Mouse (Mus musculus): Measurements from ENCODE around the gene Naa16.
A peak's percentile ranks its signal among the peaks of the same experiment; 100 is the strongest.
"Not testable (repeated sequence)": the region's sequence is repeated elsewhere in the genome, so short reads cannot be mapped to it uniquely, and the experiment has no call there.

Naa16 gene

DNA sequence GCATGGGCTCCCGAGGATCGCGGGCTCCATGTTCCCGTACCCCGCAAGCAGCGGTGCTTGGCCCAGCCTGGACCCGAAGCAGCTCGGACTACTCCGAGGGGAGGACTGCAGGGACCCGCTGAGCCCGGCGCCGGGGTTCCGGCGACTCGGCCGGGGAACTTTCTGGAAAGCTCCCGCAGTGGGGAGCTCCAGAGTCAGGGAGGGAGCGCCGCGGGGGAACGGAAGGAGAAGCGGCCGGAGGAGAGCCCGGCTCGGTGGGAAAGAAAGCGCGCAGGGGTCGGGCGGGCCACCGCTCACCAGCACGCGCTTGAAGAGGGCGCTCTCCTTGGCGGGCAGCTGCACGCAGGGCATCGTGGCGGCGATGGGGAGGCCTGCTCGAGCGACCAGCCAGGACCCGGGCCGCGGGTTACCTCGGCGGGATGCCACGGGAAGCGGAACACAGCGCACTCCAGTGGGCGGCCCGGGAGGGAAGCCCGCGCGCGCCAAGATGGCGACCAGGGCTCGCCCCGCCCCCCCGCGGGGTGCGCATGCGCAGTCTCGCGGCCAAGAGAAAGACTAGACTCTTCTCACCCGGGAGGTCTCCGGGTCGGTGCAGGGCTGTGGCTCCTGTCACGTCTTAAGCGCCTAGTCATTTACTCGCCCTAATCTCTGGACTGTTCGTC lies at the start of gene Naa16:
TSS of gene Naa16 (minus strand) at position 514 of the 662 bp plus-strand sequence.
- peak; percentile 91 to 92 for DNase-seq (ENCODE audit: low spot score in 2 of 2)

DNA sequence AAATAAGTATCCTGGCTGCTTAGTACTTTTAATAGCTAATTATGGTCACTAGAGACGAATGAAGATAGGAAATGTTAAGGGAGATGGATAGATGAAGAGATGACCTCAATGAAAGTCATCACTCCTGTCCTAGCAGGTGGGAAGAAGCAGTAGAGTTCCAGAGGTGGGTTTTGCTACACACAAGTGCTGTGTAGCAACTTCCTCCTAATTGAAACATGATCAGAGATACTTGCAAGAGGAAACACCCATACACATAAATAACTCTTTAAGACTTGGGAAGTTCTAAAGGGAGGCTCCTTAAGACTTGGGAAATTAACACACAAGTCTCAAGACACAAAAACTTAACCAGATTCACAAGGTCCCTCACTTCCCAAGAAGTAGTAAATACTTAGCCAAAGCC lies 43.5 kb upstream of the Naa16 start:
- DNase-seq (ENCODE audit: low spot score in 2 of 2), result no peak

GRCm38 (mm10) chr14:79426730-79427365 lies 36.3 kb upstream of the Naa16 start:
- DNase-seq (ENCODE audit: low spot score in 2 of 2), result not testable (repeated sequence)

GRCm38 (mm10) chr14:79425979-79426729 lies 35.6 kb upstream of the Naa16 start, which contains the start of gene Kbtbd7:
Gene Kbtbd7 (plus strand): TSS chr14:79426511.
- DNase-seq (ENCODE audit: low spot score in 2 of 2), result peak; percentile 84 to 90

GRCm38 (mm10) chr14:79420083-79420685 lies 29.6 kb upstream of the Naa16 start:
- no peak for DNase-seq (ENCODE audit: low spot score in 2 of 2)

GRCm38 (mm10) chr14:79413121-79413520 lies 22.5 kb upstream of the Naa16 start:
- no peak for DNase-seq (ENCODE audit: low spot score in 2 of 2)

DNA sequence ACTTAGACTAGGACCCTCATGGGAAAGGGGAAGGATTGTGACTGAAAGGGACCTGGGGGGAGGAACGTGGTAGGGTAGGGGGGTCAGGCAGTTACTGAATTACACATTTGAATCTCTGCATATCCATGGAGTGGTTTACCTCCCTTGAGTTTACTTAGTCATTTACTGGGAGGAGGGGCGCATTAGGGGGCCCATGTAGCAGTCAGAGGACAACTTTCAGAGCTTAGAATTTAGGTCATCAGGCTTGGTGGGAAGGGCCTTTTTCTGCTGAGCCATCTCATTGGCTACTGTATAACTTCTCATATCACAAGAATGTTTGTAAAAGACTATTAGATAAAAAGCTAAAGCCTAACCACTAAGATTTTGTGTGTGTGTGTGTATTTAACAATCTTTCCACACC lies 20.1 kb upstream of the Naa16 start:
- DNase-seq (ENCODE audit: low spot score in 2 of 2), result no peak

DNA sequence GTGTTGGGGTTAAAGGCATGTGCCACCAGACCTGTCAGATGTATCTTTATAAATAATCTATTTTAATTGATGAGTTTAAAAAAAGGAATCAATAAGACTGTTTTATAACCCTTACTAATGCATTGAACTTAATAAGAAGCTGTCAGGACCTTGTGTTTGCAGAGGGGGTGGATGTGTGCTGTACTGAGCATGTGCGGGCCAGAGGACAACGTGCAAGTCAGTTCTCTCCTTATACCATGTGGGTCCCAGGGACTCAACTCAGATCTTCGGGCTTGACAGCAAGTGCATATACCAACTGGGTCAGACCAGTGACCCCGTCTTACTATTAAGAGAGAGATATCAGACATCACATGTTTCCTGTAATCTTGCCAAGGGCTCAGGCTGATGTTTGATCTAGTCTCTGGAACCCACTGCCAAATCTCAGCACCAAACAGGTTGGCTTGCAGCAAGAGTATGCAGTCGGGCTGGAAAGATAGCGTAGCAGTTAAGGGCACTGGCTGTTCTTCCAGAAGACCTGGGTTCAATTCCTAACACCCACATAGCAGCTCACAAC lies 18.8 kb upstream of the Naa16 start:
- DNase-seq (ENCODE audit: low spot score in 2 of 2), result no peak

DNA sequence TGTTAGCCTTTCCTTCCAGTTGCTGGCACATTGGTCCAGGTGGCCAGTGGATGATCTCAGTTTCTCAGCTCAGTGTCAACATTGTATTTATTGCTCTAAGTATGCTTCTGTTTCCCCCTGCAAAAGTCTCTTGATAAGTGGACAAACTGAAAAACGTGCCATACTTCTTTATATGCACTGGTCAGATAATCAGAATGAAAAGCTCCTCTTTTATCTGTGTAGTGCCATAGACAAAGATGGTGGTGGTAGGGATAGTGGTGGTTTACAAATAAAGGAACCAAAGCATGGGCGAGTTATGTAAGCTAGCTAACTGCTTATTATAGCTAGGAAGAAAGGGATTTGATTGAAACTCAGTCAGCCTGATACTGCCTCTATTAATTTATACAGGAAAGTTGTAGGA lies 17.1 kb upstream of the Naa16 start:
- no peak for DNase-seq (ENCODE audit: low spot score in 2 of 2)

- peak; percentile 48 to 54 for DNase-seq (ENCODE audit: low spot score in 2 of 2)
These were observed 6.9 kb upstream of the Naa16 start, which contains the start of gene Mtrf1 for GRCm38 (mm10) chr14:79397321-79398122. Gene Mtrf1 (plus strand): TSS chr14:79397772.

DNA sequence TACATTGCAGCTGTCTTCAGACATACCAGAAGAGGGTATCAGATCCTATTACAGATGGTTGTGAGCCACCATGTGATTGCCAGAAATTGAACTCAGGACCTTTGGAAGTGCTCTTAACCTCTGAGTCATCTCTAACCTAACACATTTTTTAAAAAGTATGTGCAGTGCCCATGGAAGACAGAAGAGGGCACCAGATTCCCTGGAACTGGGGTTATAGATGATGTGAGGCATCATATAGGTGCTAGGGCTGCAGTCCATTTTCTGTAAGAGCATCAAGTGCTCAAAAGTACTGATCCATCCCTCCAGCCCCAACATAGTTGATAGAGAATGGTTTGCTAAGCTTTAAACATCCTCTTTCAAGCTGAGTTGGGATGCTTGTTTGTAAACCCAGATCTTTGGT lies 4.0 kb upstream of the Naa16 start:
- no peak for DNase-seq (ENCODE audit: low spot score in 2 of 2)

DNA sequence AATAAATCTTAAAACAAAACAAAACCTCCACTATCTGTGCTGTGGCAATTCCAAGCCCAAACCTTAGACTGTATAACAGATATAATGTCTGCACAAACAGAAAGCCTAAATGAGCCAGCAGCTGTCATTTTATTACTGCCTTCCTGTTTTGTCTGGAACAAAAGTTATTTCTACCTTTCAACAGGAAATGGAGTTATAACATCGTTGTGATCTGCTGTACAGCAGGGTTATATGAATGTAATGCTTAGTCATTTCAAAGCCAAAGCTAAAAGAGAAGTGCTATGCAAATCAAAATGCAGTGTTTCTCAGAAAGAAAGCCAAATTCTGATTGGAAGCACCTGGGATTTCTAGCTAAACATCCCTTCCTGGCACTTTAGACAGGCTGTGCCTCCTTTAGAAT lies 2.7 kb upstream of the Naa16 start:
- no peak for DNase-seq (ENCODE audit: low spot score in 2 of 2)

GRCm38 (mm10) chr14:79389438-79390264 lies 927 bp downstream of the Naa16 start:
- no peak for DNase-seq (ENCODE audit: low spot score in 2 of 2)

DNA sequence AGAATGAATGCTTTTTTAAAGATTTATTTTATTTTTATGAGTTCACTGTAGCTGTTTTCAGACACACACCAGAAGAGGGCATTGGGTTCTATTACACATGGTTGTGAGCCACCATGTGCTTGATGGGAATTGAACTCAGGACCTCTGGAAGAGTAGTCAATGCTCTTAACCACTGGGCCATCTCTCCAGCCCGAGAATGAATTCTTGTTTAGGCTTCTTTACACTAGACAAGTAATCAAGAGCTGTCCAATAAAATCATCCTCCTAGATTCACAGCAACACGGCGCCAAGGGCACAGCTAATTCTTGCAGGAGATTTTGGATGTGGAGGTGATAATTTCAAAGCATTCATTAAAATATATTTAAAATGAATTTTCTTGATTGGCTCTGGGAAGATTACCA lies 2.3 kb downstream of the Naa16 start:
- DNase-seq (ENCODE audit: low spot score in 2 of 2), result no peak

- DNase-seq (ENCODE audit: low spot score in 2 of 2), result no peak
These were observed 7.5 kb downstream of the Naa16 start for GRCm38 (mm10) chr14:79383120-79383519.

GRCm38 (mm10) chr14:79377041-79377440 lies 13.5 kb downstream of the Naa16 start:
- DNase-seq (ENCODE audit: low spot score in 2 of 2), result no peak

GRCm38 (mm10) chr14:79358055-79358454 lies 32.5 kb downstream of the Naa16 start:
- DNase-seq (ENCODE audit: low spot score in 2 of 2), result no peak

DNA sequence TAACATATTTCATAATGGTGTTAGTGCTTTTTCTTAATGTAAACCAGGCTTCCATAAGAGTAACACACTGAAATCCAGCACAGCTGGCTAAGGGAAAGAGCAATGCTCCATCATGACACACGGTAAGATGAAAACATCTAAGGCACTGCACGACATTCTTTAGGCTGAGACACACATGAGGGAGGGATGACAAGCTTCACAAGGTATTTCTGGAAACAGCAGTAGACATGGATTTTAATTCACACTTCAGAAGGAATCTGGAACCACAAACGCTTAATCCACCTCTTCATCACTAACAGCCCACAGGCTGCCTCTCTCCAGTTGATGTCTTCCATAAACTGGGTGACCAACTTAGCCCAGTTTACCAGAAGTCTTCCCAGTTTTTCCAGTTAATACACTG lies 44.2 kb downstream of the Naa16 start:
- DNase-seq (ENCODE audit: low spot score in 2 of 2), result no peak

DNA sequence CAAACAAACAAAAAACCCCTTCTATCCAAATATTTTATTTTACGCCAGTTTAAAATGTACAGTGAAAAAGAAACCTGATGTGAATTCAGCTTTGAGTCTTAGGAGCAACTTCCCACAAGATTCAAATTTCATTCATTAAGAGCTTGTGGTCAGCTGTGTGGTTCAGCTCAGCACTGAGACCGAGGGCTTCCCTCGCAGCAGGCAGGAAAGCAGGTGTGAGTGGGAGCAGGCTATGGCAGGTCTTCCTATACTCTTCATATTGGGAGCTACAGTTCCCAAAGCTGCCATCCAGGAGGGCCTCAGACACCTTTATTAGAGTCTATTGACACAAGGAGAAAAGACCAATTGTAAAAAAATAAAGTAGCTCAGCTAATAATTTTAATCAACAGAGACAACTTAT lies 55.0 kb downstream of the Naa16 start:
- no peak for DNase-seq (ENCODE audit: low spot score in 2 of 2)

GRCm38 (mm10) chr14:79331936-79332335 lies 58.6 kb downstream of the Naa16 start:
- DNase-seq (ENCODE audit: low spot score in 2 of 2), result no peak

Data from frontal cortex, postnatal 25 days (tissue).